Mouse (Mus musculus) adrenal gland, adult (tissue): ENCODE results near the gene Unc5b.
A peak's percentile ranks its signal among the peaks of the same experiment; 100 is the strongest.

Experiments
- DNase-seq, 2 experiments: peaks; one replicate each; pipeline ENCODE4 v3.0.0; 2022 to 2023; ENCODE audit warnings: low spot score in 1 of 2; ENCODE audit not compliant: inconsistent age in 2 of 2

Gene Unc5b

DNA sequence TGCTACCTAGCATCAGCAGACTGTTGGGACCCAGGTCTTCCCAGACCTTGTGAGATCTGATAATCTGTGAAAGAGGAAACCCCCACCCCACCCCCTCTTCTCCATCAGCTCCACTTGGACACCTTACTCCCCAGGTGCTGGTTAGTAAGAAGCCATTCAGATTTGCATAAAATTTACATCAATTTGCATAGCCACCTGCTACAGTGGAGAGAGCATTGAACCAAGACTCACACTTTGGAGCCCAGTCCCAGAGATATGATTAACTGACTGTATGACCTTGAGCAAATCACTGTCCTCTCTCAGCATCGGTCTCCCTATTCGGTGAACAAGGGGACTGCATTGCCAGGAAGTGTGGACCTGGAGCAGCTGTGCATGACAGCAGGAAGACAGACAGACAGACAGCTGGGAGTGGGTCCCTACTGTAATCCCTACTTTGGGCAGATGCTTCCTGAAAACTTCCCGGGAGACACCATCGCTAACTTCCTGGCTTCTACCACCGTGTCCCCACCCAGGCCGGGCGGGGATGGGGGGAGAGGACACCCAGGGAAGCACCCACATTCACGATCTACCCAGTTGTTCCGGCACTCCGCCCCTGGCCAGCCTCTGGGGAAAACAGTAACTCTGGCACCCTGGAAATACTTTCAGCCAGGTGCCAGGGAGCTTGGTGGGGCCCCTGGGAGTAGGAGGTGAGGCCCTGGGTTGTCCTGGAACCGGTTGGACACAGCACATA is 30.0 kb downstream of the Unc5b start:
- no peak for DNase-seq

DNA sequence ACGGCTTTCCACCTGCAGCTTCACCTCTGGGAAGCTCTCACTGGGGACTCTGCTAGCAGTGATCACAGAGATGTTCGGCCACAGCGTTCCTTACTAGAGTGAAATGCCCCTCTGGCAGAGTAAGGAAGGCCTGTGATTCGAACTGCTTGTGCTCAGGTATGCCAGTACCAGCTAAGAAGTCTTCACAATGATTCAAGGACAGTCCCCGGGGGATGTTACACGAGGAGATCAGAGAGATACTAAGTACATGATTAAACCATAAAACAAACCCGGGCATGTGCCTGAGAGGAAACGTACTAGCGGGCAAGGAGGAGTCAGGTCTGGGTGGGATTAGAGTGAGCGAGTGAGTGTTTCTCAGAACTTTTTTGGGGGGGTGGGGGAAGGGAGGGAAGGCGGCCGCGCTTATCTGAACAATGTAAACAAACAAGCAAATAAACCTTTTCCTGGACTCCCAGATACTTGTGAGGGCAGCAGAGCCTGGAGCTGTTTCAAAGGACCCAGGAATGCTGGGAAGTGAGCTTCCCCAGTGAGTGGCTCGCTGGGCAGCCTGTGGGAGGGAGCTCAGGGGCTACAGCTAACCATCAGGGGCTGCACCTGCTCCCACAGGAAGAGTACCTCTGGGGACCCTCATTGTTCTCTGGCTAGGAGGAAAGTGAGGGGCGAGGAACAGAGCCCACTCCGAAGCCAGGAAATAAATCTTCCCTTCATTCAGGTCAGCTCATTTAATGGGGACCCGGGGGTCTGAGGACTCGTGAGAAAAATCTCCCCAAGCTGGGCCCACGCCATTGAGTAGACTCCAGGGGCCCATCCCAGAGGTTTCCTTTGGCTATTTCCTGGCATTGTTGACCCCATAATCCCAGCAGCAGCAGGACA is 30.9 kb downstream of the Unc5b start:
- no peak for DNase-seq

DNA sequence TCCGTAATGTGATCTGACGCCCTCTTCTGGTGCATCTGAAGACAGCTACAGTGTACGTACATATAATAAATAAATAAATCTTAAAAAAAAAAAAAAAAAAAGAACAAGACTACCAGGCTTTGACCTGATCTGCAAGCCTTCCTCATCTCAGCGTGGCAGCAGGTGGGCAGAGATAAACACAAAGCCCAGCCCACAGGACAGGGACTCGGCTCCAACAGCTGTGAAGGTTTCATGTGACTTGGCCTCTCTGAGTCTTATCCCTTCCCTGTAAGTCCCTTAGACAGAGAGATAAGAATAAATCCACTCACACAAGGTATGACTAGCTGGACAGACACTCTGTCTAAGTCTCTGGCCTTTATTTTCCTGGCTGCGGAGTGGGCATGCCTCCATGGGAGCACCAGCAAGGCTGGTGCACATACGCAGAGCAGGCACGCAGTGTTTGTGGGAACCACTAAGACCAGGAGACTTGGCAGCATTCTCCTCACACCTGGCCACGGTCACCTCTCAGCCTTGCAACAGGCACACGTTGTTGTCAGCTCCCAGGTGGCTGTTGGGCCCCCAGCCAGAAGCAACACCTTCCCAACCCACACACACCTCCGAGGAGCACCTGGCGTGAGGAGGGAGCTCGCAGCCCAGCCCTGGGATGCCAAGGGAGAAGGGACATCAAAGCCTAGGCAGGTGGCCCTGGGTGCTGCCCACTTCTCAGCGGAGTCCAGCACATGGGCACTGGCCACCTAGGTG is 33.5 kb downstream of the Unc5b start:
- no peak for DNase-seq

DNA sequence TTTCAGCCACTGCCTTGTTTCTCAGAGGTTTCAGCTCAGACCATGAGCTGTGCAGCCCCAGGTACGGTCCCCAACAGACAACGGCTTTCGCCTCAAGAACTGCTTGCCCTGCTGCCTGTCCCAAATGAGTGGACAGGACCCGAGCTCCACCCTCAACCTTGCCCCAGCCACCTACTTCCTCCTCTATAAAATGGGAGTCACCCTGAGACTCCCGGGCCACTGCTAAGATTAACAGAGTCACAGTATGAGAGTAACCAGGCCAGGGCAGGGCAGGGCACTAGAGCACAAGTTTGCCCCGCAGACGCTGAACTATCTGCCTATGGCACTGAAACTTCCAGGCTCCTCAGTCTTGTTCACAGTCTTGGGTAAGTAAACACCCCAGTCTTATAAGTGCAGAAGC is 34.9 kb downstream of the Unc5b start:
- DNase-seq = no peak

DNA sequence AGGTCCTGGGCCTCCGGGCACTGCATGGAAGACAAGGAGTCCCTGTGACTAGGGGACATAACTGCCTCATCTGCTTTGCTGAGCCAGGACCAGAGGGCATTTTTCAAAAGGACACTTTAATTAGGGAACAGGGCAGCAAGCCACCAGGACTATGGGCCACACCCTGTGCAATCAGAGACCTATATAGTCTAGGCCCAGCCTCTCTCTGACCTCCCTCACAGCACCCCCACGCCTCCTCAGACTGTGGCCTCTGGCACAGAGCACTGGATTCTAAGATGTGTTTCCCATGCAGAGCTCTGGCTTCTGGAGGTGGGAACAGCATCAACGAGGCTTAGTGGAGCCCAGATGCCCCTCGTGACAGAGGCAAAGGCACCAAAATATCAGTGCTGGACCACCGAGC is 35.4 kb downstream of the Unc5b start:
- no peak for DNase-seq

DNA sequence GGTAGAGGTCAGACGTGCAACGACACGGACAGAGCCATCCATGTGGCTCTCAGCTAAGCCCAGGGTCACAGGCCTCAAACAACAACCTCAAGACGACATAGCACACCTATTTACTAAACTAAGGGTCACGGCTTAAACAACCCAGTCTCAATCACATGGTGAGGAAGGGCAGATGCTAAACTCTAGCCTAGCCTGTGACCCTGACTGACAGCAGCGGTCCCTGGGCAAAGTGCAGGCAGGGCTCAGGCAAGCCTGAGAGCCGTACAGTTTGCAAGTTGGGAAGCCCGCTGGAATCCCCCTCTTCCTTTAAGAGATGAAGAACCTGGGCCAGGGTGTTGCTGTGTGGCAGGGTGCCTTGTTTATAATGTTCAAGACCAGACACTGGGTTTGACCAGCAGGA is 36.6 kb downstream of the Unc5b start:
- no peak for DNase-seq

GRCm38 (mm10) chr10:60794374-60794773 is 37.0 kb downstream of the Unc5b start:
- DNase-seq = no peak

DNA sequence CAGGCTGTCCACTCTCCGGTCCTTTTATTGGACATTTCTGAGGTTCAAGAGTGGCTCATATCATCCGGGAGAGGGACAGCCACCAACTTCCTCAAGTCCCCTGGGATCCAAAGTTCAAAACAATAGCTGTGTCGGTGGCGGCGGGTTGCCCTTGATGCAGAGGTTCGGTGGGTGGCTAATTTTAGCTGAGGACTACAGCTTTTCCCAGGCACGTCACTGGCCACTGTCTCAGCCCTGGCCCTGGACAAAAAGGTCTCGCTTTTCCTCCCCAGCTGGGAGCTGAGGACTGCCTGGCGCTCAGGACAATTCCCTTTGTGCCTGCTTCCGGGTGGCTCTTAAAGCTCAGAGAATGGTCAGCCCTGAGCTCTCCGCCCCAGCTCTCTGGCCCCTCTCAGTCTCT is 38.5 kb downstream of the Unc5b start:
- peak; percentile 40 to 57 for DNase-seq

DNA sequence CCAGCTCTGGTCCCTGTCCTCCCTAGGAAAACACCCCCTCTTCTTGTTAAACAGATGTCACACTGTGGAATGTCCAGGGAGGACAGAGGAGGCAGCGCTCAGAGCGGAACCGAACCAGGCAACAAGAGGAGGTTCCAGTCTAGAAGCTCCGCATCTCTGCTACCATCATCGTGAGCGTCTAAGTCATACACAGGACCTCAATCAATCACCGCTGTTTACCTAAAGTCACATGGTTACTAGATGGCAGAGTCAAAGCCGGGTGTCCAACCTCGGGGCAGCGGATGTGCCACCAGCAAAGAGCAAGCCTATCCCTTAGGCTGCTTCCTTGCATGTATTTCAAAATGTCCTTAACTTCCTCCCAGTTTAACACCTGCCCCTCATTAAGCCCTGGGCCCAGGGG is 39.0 kb downstream of the Unc5b start:
- peak in 1 of 2 experiments; percentile 4 for DNase-seq

GRCm38 (mm10) chr10:60790912-60791311 is 40.5 kb downstream of the Unc5b start:
- no peak for DNase-seq

DNA sequence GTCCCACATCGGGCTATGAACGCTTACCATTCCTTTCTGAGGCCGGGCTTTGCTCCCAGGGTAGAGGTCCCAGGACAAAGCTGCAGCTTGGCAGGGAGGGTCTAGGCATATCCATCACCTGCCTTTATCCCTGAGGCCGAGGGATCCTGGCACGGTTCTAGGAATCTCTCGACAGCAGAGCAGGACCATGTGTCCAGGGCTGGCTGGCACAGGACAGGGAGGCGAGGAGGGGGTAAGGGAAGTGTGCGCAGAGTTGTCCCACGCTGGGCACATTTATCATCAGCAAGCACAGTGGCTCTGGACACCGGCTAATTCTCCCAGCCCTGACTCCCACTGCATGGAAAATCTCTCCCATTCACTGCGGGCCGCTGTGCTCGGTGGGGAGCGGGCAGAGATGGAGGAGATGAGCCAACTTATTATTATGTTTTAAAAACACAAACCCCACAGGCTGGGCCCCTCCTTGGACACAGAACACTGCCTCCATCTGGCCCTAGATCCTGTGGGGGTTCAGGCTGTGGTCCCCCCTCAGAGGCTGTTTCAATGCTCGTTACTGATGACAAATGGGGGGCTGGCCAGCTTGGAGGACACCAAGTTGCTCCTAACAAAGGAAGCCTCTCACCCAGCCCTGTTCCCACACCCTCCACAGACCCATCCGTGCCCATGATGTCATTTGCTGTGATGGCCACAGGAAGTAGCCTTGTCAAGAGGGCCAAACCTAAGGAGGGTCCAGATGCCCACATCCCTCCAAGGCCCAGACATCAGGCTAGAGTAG is 43.9 kb downstream of the Unc5b start:
- DNase-seq = no peak

DNA sequence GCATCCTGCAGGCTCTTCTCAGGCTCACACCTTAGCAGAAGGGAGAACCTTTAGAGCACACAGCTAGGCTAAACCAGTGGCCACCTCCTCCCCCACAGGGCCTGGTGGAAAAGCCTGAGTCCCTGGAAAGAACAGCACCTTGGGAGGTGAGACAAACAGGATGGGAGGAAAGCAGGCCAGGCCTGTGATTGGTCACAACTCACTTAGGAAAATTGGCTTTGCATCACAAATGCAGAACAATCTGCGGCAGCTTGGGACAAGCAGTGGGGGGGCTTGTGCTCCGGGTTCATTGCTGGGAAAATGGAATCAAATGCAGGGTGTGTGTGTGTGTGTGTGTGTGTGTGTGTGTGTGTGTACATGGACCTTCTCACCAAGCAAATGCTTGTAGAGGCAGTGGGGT is 47.8 kb downstream of the Unc5b start:
- no peak for DNase-seq

DNA sequence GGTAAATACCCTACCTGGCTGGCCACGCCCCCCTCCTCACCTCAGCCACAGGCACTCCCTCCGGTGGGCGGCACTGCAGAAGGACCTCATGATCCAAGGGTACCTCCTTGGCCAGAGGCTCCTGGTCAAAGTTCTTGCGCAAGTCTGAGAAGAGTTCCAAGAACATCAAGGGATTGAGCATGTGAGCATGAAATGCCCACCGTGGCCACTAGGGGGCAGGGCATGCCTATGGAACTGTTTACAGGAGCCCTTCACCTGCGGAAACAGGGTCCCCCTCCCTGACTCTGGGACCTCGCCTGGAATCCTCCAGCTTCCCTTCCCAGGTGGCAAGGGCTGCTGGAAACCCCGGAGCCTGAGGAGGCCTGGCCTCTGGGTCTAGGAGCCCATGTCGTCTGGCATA is 51.8 kb downstream of the Unc5b start:
- peak; percentile 63 to 89 for DNase-seq

GRCm38 (mm10) chr10:60778542-60778941 is 52.8 kb downstream of the Unc5b start:
- peak in 1 of 2 experiments; percentile 54 for DNase-seq

DNA sequence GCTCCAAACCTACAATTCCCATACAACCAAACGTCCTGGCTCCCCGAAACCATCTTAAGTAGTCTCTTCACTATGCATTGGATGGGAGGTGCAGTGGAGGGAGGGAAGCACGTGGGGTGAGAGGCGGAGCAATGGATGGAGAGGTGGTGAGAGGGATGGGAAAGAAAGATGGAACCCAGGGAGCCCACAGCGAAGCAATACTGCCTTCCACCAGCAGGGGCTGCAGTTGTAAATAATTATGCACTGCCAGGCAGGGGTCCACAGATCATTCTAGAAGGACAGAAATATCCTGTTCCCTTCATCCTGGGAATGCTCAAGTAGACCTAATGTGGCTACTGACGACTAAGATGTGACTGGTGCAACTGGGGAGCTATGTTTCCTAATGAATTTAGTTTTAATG is 55.9 kb downstream of the Unc5b start:
- DNase-seq = no peak

DNA sequence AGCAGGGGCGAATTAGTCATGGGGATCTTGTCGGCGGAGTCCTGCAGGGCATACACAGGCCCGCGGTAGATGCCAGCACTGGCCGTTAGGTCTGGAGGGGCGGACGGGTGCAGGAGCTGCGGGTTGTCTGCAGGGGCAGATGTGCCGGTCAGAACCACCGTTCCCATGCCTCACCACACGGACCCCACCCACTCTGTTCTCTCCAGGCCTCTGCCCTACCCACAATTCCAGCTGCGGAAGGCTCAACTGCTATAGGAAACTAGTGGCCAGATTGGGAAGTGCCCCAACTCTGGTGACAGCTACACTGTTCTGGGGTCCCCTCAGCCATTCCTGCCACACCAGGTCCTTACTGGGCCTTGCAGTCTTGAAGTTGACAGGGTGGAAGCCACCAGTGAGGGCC is 56.8 kb downstream of the Unc5b start:
- no peak for DNase-seq

DNA sequence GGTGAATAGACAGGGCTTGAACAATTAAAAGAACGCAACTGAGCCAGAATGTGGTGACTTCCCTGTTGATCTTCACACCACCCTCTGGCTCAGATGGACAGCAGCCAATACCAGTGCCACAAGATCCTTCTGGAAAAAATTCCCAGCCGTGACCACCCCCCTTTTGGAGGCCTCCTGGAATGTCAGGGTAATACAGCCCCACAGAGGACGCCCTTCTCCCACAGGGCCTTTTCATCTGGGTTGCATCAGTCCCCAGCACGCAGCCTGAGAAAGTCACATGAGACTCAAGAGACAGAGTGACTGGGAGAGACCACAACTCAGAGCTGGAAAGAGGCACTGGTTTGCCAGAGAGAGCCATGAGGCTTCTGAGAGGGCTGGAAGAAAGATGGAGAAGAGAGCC is 60.5 kb downstream of the Unc5b start:
- DNase-seq = no peak

DNA sequence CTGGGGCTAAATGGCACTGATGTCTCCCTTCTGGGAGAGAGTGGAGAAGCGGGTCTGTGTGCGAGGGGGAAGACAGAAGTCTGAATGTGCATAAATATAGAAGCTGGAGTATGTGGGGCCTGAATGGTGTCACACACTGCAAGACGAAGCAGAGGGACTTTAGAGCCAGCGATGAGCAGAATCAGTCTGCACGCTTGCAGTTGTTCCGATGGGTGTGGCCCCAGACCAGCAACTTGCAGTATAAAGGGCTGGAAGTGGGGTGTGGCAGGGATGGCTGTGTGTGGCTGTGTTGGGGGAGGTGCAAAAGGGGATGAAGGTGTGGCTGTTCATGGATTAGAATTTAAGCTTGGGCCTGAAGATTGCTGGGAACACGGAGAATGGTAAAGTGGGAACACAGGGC is 62.8 kb downstream of the Unc5b start:
- DNase-seq = no peak

DNA sequence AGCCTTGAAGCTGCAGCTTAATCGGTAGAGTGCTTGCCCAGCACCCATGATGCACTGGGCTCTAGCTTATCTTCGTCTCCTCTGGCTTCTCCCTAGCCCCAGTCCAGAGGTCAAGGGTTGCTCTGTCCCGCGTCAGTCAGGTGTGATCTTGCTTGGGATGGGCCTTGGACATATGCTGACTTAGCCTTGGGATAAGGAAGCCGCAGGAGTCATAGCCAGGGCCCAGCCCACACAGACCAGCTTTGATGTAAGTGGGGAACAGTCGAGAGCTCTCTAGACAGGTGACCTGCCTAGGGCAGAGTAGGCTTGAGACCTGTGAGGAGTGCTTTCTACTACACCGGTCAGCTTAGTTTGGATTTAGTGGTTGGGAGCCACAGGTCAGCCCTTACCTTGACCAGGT is 64.0 kb downstream of the Unc5b start:
- no peak for DNase-seq

DNA sequence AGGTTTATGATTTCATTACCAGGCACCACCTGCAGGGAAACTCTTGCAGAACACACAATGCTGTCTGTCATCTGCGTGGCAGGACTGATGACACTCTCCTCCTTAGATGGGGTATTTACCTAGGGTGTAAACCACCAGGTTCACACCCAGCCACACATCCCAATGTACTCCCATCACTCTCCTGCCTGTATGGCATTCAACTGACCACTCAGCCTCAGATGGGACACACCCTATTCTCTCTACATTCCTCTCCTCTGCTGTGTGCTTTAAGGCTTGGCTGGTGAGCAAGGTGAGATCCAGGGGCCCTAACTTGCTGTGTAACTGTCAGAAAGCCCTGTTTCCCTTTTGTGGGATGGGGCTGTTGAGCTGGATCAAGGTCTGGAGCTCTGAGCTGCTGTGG is 69.3 kb downstream of the Unc5b start:
- DNase-seq = no peak

- peak; percentile 90 to 97 for DNase-seq
Measured at GRCm38 (mm10) chr10:60760377-60760776, 71.0 kb downstream of the Unc5b start.
